Mouse (Mus musculus) gastrocnemius, postnatal 25 days (tissue): ENCODE data around the gene Elavl1. TPM values are rescaled to one million over a fixed set of nuclear protein-coding genes. Genes with fewer than 3 reads are reported as not detected.

ENCODE experiments used
- DNase-seq: peaks from one replicate; pipeline ENCODE4 v3.0.0; 2022
- total RNA-seq, 2 experiments: library from RNA; stranded (reverse); gene quantifications; 1 replicate in 1 of 2; 2 replicates in 1 of 2; pipeline ENCODE4 v1.2.3; 2021

The Elavl1 gene
- total RNA-seq, 2 experiments from 2014 or later, result 37.2 to 38.5 TPM

- DNase-seq, result no peak
Measured at GRCm38 (mm10) chr8:4321031-4321430, 4.2 kb downstream of the Elavl1 start.

GRCm38 (mm10) chr8:4320404-4320803 is 4.8 kb downstream of the Elavl1 start:
- DNase-seq, result no peak

- DNase-seq, result no peak
Measured at GRCm38 (mm10) chr8:4319573-4319872, 5.7 kb downstream of the Elavl1 start.

- no peak for DNase-seq
Measured at GRCm38 (mm10) chr8:4318796-4319572, 6.2 kb downstream of the Elavl1 start.

GRCm38 (mm10) chr8:4318124-4318523 is 7.1 kb downstream of the Elavl1 start:
- no peak for DNase-seq

GRCm38 (mm10) chr8:4314852-4315251 is 10.4 kb downstream of the Elavl1 start:
- DNase-seq, result no peak

GRCm38 (mm10) chr8:4313254-4314124 is 11.7 kb downstream of the Elavl1 start:
- DNase-seq, result no peak

- DNase-seq, result no peak
Measured at GRCm38 (mm10) chr8:4312104-4312503, 13.1 kb downstream of the Elavl1 start.

- no peak for DNase-seq
Measured at GRCm38 (mm10) chr8:4305838-4306237, 19.4 kb downstream of the Elavl1 start.

GRCm38 (mm10) chr8:4304124-4304547 is 21.1 kb downstream of the Elavl1 start:
- DNase-seq, result no peak

GRCm38 (mm10) chr8:4297822-4298221 is 27.4 kb downstream of the Elavl1 start:
- DNase-seq, result no peak

- no peak for DNase-seq
Measured at GRCm38 (mm10) chr8:4292738-4293137, 32.5 kb downstream of the Elavl1 start.

- DNase-seq, result no peak
Measured at GRCm38 (mm10) chr8:4276111-4276465, 49.1 kb downstream of the Elavl1 start.

- DNase-seq, result peak; percentile 93
Measured at GRCm38 (mm10) chr8:4275275-4276110, 49.7 kb downstream of the Elavl1 start, which contains the start of gene Timm44. Timm44 (minus strand) TSS chr8:4275913.

GRCm38 (mm10) chr8:4269609-4270008 is 55.6 kb downstream of the Elavl1 start:
- no peak for DNase-seq

GRCm38 (mm10) chr8:4267627-4268026 is 57.6 kb downstream of the Elavl1 start:
- no peak for DNase-seq

- no peak for DNase-seq
Measured at GRCm38 (mm10) chr8:4265160-4265914, 59.9 kb downstream of the Elavl1 start.

GRCm38 (mm10) chr8:4263105-4263791 is 62.0 kb downstream of the Elavl1 start:
- DNase-seq, result no peak

GRCm38 (mm10) chr8:4259805-4260170 is 65.4 kb downstream of the Elavl1 start:
- no peak for DNase-seq

- DNase-seq, result peak; percentile 90
Measured at GRCm38 (mm10) chr8:4259125-4259804, 65.9 kb downstream of the Elavl1 start, which contains the start of gene Ctxn1. Ctxn1 (minus strand) TSS chr8:4259274.
